Mouse (Mus musculus) cerebellum, adult 18-20 months (tissue): ENCODE data around the gene Phf2.
A peak's percentile ranks its signal among the peaks of the same experiment; 100 is the strongest.

ENCODE experiments used
- DNase-seq, 2 experiments: peaks; one replicate each; pipeline ENCODE4 v3.0.0; 2021

The Phf2 gene

GRCm38 (mm10) chr13:48802181-48802580, 68.7 kb downstream of the Phf2 start:
- no peak for DNase-seq

GRCm38 (mm10) chr13:48800850-48801546, 69.9 kb downstream of the Phf2 start:
- peak; percentile 58 to 73 for DNase-seq

- DNase-seq = peak; percentile 59 to 62
Observed at GRCm38 (mm10) chr13:48798256-48798771, 72.6 kb downstream of the Phf2 start.

GRCm38 (mm10) chr13:48796906-48797305, 74.0 kb downstream of the Phf2 start:
- no peak for DNase-seq

GRCm38 (mm10) chr13:48795711-48796110, 75.2 kb downstream of the Phf2 start:
- no peak for DNase-seq

GRCm38 (mm10) chr13:48784594-48785298, 86.2 kb downstream of the Phf2 start:
- no peak for DNase-seq

- DNase-seq = no peak
Observed at GRCm38 (mm10) chr13:48784151-48784550, 86.8 kb downstream of the Phf2 start.

GRCm38 (mm10) chr13:48782727-48783725, 87.9 kb downstream of the Phf2 start:
- DNase-seq = no peak

GRCm38 (mm10) chr13:48780345-48781010, 90.4 kb downstream of the Phf2 start:
- DNase-seq = no peak

GRCm38 (mm10) chr13:48779592-48780344, 91.2 kb downstream of the Phf2 start:
- DNase-seq = no peak

- no peak for DNase-seq
Observed at GRCm38 (mm10) chr13:48778138-48778537, 92.8 kb downstream of the Phf2 start.

- DNase-seq = no peak
Observed at GRCm38 (mm10) chr13:48774506-48774905, 96.4 kb downstream of the Phf2 start.

GRCm38 (mm10) chr13:48768109-48768508, 102.8 kb downstream of the Phf2 start:
- DNase-seq = no peak

GRCm38 (mm10) chr13:48763701-48764245, 107.1 kb downstream of the Phf2 start:
- no peak for DNase-seq

GRCm38 (mm10) chr13:48760855-48761436, 110.0 kb downstream of the Phf2 start:
- no peak for DNase-seq

- no peak for DNase-seq
Observed at GRCm38 (mm10) chr13:48756769-48757168, 114.2 kb downstream of the Phf2 start.
